In genomic region chr10:81318589-81319329, GRCm38 (mm10) we compare ENCODE assay signal across 8 mouse cellular contexts. TPM values are rescaled to one million over a fixed set of nuclear protein-coding genes. Genes with fewer than 3 reads are reported as not detected.
DNase-seq lines count a peak whose midpoint lies in the region; ATAC-seq and TF ChIP-seq lines count a peak whose summit lies in the region.

No protein-coding gene starts in this region.

- H3K27ac ChIP-seq in heart, postnatal 0 days (ENCODE audit: low read depth) = 0 out of 2 replicates have a peak overlapping the region, but pooled peaks have one; percentile 92
- peak overlapping the region; percentile 88; the same call in 1 of the 2 replicates for H3K27ac ChIP-seq in liver, embryonic 12.5 days
- H3K27ac ChIP-seq in stomach, embryonic 15.5 days = peak overlapping the region; percentile 92; the same call in 1 of the 2 replicates

- H3K27me3 ChIP-seq in heart, postnatal 0 days (ENCODE audit: control insufficient read depth, insufficient read depth, low read length) = no peaks in the 10 kb centered on the region
- H3K27me3 ChIP-seq in liver, embryonic 12.5 days (replicated peaks) = no peaks in the 10 kb centered on the region
- no peaks in the 10 kb centered on the region for H3K27me3 ChIP-seq in stomach, embryonic 15.5 days (replicated peaks)

- H3K36me3 ChIP-seq in heart, postnatal 0 days (replicated peaks; ENCODE audit: control insufficient read depth, insufficient read depth, low read length) = peaks cover 55% of the 10 kb centered on the region
- H3K36me3 ChIP-seq in liver, embryonic 12.5 days = peaks cover 61% of the 10 kb centered on the region
- H3K36me3 ChIP-seq in stomach, embryonic 15.5 days = peaks cover 30% of the 10 kb centered on the region

- no peak for TF ChIP-seq POLR2A in lung, adult 2 months (IDR thresholded peaks at IDR 0.05; ENCODE audit: borderline replicate concordance, extremely low read depth, low read depth, low read length)

- no peak for TF ChIP-seq CTCF in lung, adult 2 months (IDR thresholded peaks at IDR 0.05; ENCODE audit: insufficient read depth, low read length)
- no peak for TF ChIP-seq CTCF in heart, postnatal 0 days (IDR thresholded peaks at IDR 0.05; ENCODE audit: low read depth)

- peak; percentile 50 to 56 for DNase-seq in lung, adult 18-20 months
- DNase-seq in lung, adult 2 months = no peak
- DNase-seq in adrenal gland, postnatal 25 days = peak; percentile 78
- DNase-seq in heart, postnatal 0 days (ENCODE audit: low spot score) = no peak
- no peak for DNase-seq in urinary bladder, adult 18-20 months (ENCODE audit: low spot score in 2 of 2)
- no peak for DNase-seq in layer of hippocampus, postnatal 10 days (ENCODE audit: low spot score in 2 of 2)

- no peak for TF ChIP-seq EP300 in heart, postnatal 0 days (IDR thresholded peaks at IDR 0.05; ENCODE audit: low read depth)

- 0 out of 2 replicates have a peak overlapping the region, but pooled peaks have one; percentile 55 for H3K9ac ChIP-seq in heart, postnatal 0 days (replicated peaks; ENCODE audit: low read depth, low read length)
- peak overlapping the region; percentile 74 for H3K9ac ChIP-seq in liver, embryonic 12.5 days
- H3K9ac ChIP-seq in stomach, embryonic 15.5 days = 0 out of 2 replicates have a peak overlapping the region, but pooled peaks have one; percentile 10

- no peaks in the 10 kb centered on the region for H3K9me3 ChIP-seq in heart, postnatal 0 days (replicated peaks; ENCODE audit: control insufficient read depth, low read length)
- H3K9me3 ChIP-seq in liver, embryonic 12.5 days (replicated peaks) = no peaks in the 10 kb centered on the region
- H3K9me3 ChIP-seq in stomach, embryonic 15.5 days = no peaks in the 10 kb centered on the region

- H3K4me2 ChIP-seq in heart, postnatal 0 days (ENCODE audit: low read depth, low read length) = no peak overlapping the region
- H3K4me2 ChIP-seq in liver, embryonic 12.5 days = peak overlapping the region; percentile 80
- peak overlapping the region; percentile 78 for H3K4me2 ChIP-seq in stomach, embryonic 15.5 days

- H3K4me1 ChIP-seq in lung, adult 2 months (ENCODE audit: control insufficient read depth, insufficient read depth, low read length) = peaks cover 5% of the 10 kb centered on the region; the same call in 1 of the 2 replicates
- H3K4me1 ChIP-seq in heart, postnatal 0 days (ENCODE audit: control insufficient read depth, insufficient read depth) = peaks cover 19% of the 10 kb centered on the region
- H3K4me1 ChIP-seq in liver, embryonic 12.5 days = peaks cover 71% of the 10 kb centered on the region
- peaks cover 46% of the 10 kb centered on the region for H3K4me1 ChIP-seq in stomach, embryonic 15.5 days

- WGBS in lung, adult 2 months = 71% methylated on average over 13 of the region's 13 CpGs
- WGBS in heart, postnatal 0 days = 80% methylated on average over 13 of the region's 13 CpGs
- WGBS in liver, embryonic 12.5 days (ENCODE audit: insufficient replicate concordance) = 83% methylated on average over 13 of the region's 13 CpGs
- WGBS in stomach, embryonic 15.5 days = 87% methylated on average over 13 of the region's 13 CpGs

- ATAC-seq in heart, postnatal 0 days (ENCODE audit: insufficient read depth, low read depth) = no peak
- no peak for ATAC-seq in liver, embryonic 12.5 days
- no peak for ATAC-seq in stomach, embryonic 15.5 days (ENCODE audit: insufficient read depth, low FRiP score, low read depth)

- no peak overlapping the region for H3K4me3 ChIP-seq in lung, adult 2 months (replicated peaks; ENCODE audit: extremely low read depth, low read depth, low read length)
- no peak overlapping the region for H3K4me3 ChIP-seq in heart, postnatal 0 days (ENCODE audit: low read depth, low read length)
- H3K4me3 ChIP-seq in liver, embryonic 12.5 days = no peak overlapping the region; the same call in 1 of the 2 replicates
- peak overlapping the region; percentile 99; the same call in 1 of the 2 replicates for H3K4me3 ChIP-seq in stomach, embryonic 15.5 days (replicated peaks)

RNA-seq across cellular contexts. Expression of gene Cactin, which starts 2.1 kb away (rescaled TPM):
- polyA plus RNA-seq in lung, adult 2 months (2012; rRNA removed) = 30.5 and 36.7 TPM in 2 replicates
- 44.0 and 45.7 TPM in 2 replicates for total RNA-seq in adrenal gland, postnatal 25 days (2021)
- 14.3 and 14.9 TPM in 2 replicates for total RNA-seq in heart, postnatal 0 days (2014; rRNA removed; ENCODE audit: low replicate concordance)
- 12.8 and 13.7 TPM in 2 replicates for polyA plus RNA-seq in heart, postnatal 0 days (2015; fragmentation: Nextera tagmentation; extraction: Ambion mirVana)
- 52.9 and 55.1 TPM in 2 replicates for polyA plus RNA-seq in liver, embryonic 12.5 days (2016; fragmentation: Nextera tagmentation; extraction: Ambion mirVana)
- 40.5 and 40.9 TPM in 2 replicates for polyA plus RNA-seq in stomach, embryonic 15.5 days (2015; fragmentation: Nextera tagmentation; extraction: Ambion mirVana)
- total RNA-seq in layer of hippocampus, postnatal 10 days (2021) = 10 to 100 TPM; 24.7 to 25.6 TPM

RNA-seq across cellular contexts. Expression of gene Tbxa2r, which starts 9.8 kb away (rescaled TPM):
- polyA plus RNA-seq in lung, adult 2 months (2012; rRNA removed) = 39.9 and 44.0 TPM in 2 replicates
- 65.7 and 69.5 TPM in 2 replicates for total RNA-seq in adrenal gland, postnatal 25 days (2021)
- 4.7 and 10.5 TPM in 2 replicates for total RNA-seq in heart, postnatal 0 days (2014; rRNA removed; ENCODE audit: low replicate concordance)
- polyA plus RNA-seq in heart, postnatal 0 days (2015; fragmentation: Nextera tagmentation; extraction: Ambion mirVana) = 6.3 and 7.0 TPM in 2 replicates
- polyA plus RNA-seq in liver, embryonic 12.5 days (2016; fragmentation: Nextera tagmentation; extraction: Ambion mirVana) = 6.7 and 7.0 TPM in 2 replicates
- polyA plus RNA-seq in stomach, embryonic 15.5 days (2015; fragmentation: Nextera tagmentation; extraction: Ambion mirVana) = 23.5 and 25.3 TPM in 2 replicates
- total RNA-seq in layer of hippocampus, postnatal 10 days (2021) = 1 to 10 TPM; 1.9 to 2.9 TPM

RNA-seq across cellular contexts. Expression of gene Gipc3, which starts 24.3 kb away (rescaled TPM):
- 10.3 and 11.2 TPM in 2 replicates for polyA plus RNA-seq in lung, adult 2 months (2012; rRNA removed)
- 4.5 and 4.7 TPM in 2 replicates for total RNA-seq in adrenal gland, postnatal 25 days (2021)
- total RNA-seq in heart, postnatal 0 days (2014; rRNA removed; ENCODE audit: low replicate concordance) = 0.08 and 0.12 TPM in 2 replicates
- polyA plus RNA-seq in heart, postnatal 0 days (2015; fragmentation: Nextera tagmentation; extraction: Ambion mirVana) = 0.16 and 0.21 TPM in 2 replicates
- polyA plus RNA-seq in liver, embryonic 12.5 days (2016; fragmentation: Nextera tagmentation; extraction: Ambion mirVana) = 0.04 TPM in 1 of 2 replicates, not detected in the other
- polyA plus RNA-seq in stomach, embryonic 15.5 days (2015; fragmentation: Nextera tagmentation; extraction: Ambion mirVana) = 0.04 and 0.12 TPM in 2 replicates
- total RNA-seq in layer of hippocampus, postnatal 10 days (2021) = 1 to 10 TPM in 1 of 2 experiments, under 1 TPM in 1; 0.94 to 1.2 TPM

RNA-seq across cellular contexts. Expression of gene Pip5k1c, which starts 26.0 kb away (rescaled TPM):
- 103 and 104 TPM in 2 replicates for polyA plus RNA-seq in lung, adult 2 months (2012; rRNA removed)
- 44.6 and 51.8 TPM in 2 replicates for total RNA-seq in adrenal gland, postnatal 25 days (2021)
- 38.5 and 44.3 TPM in 2 replicates for total RNA-seq in heart, postnatal 0 days (2014; rRNA removed; ENCODE audit: low replicate concordance)
- polyA plus RNA-seq in heart, postnatal 0 days (2015; fragmentation: Nextera tagmentation; extraction: Ambion mirVana) = 20.9 and 21.4 TPM in 2 replicates
- polyA plus RNA-seq in liver, embryonic 12.5 days (2016; fragmentation: Nextera tagmentation; extraction: Ambion mirVana) = 27.8 and 29.0 TPM in 2 replicates
- 43.1 and 47.6 TPM in 2 replicates for polyA plus RNA-seq in stomach, embryonic 15.5 days (2015; fragmentation: Nextera tagmentation; extraction: Ambion mirVana)
- 100 to 1,000 TPM; 305 to 311 TPM for total RNA-seq in layer of hippocampus, postnatal 10 days (2021)

RNA-seq across cellular contexts. Expression of gene Tjp3, which starts 27.4 kb away (rescaled TPM):
- polyA plus RNA-seq in lung, adult 2 months (2012; rRNA removed) = 27.6 and 27.7 TPM in 2 replicates
- total RNA-seq in adrenal gland, postnatal 25 days (2021) = 0.18 TPM in 1 of 2 replicates, not detected in the other
- 0.12 and 2.3 TPM in 2 replicates for total RNA-seq in heart, postnatal 0 days (2014; rRNA removed; ENCODE audit: low replicate concordance)
- 0.51 and 0.62 TPM in 2 replicates for polyA plus RNA-seq in heart, postnatal 0 days (2015; fragmentation: Nextera tagmentation; extraction: Ambion mirVana)
- polyA plus RNA-seq in liver, embryonic 12.5 days (2016; fragmentation: Nextera tagmentation; extraction: Ambion mirVana) = 1.1 and 1.3 TPM in 2 replicates
- 32.6 and 38.7 TPM in 2 replicates for polyA plus RNA-seq in stomach, embryonic 15.5 days (2015; fragmentation: Nextera tagmentation; extraction: Ambion mirVana)
- total RNA-seq in layer of hippocampus, postnatal 10 days (2021) = 1 to 10 TPM; 1.4 to 2.3 TPM

Comparison
In these comparisons a context has a peak if more than half of its experiments do, and no peak if none do; other contexts are left out.
1. DNase-seq: peak in lung, adult 18-20 months (2 of 2) and adrenal gland, postnatal 25 days (single experiment); none in lung, adult 2 months (single experiment), heart, postnatal 0 days (single experiment), urinary bladder, adult 18-20 months (0 of 2) and layer of hippocampus, postnatal 10 days (0 of 2).
2. H3K9ac ChIP-seq: peak in every context shown above with its lines; median percentile 74 in liver, embryonic 12.5 days; 55 in heart, postnatal 0 days; 10 in stomach, embryonic 15.5 days.
3. Peak in every context shown above with its lines, with median percentiles within 50 percentile points of each other: H3K27ac ChIP-seq.